Mouse (Mus musculus) right cerebral cortex, postnatal 25 days (tissue): ENCODE results near the gene Pdzd7.
"Not testable (repeated sequence)": the region's sequence is repeated elsewhere in the genome, so short reads cannot be mapped to it uniquely, and the experiment has no call there.

Source experiments
- DNase-seq: peaks from one replicate; pipeline ENCODE4 v3.0.0; 2022

The Pdzd7 gene

GRCm38 (mm10) chr19:45058113-45058839, 12.8 kb upstream of the Pdzd7 start:
- peak; percentile 87 for DNase-seq

DNA sequence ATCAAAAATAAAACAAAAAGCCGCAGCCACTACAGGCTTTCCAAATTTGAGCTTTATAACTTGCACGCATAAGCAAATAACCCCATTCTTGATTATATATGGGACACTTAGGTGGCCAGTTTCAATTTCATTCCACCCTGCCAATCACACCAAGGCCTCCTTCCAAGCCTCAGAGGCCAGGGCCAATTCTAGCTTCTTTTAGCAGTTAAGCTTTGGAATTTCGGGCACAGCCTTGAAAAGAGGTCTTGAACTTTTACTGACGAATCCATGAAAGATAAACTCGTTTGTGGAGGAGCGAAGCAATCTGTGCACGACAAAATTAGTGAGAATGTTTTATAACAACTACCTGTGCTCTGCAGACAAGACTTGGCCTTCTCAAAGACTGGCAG, 12.2 kb upstream of the Pdzd7 start:
- DNase-seq, result no peak

- no peak for DNase-seq
Measured at GRCm38 (mm10) chr19:45056908-45057698, 11.6 kb upstream of the Pdzd7 start.

- DNase-seq, result no peak
Measured at GRCm38 (mm10) chr19:45056364-45056763, 10.8 kb upstream of the Pdzd7 start.

DNA sequence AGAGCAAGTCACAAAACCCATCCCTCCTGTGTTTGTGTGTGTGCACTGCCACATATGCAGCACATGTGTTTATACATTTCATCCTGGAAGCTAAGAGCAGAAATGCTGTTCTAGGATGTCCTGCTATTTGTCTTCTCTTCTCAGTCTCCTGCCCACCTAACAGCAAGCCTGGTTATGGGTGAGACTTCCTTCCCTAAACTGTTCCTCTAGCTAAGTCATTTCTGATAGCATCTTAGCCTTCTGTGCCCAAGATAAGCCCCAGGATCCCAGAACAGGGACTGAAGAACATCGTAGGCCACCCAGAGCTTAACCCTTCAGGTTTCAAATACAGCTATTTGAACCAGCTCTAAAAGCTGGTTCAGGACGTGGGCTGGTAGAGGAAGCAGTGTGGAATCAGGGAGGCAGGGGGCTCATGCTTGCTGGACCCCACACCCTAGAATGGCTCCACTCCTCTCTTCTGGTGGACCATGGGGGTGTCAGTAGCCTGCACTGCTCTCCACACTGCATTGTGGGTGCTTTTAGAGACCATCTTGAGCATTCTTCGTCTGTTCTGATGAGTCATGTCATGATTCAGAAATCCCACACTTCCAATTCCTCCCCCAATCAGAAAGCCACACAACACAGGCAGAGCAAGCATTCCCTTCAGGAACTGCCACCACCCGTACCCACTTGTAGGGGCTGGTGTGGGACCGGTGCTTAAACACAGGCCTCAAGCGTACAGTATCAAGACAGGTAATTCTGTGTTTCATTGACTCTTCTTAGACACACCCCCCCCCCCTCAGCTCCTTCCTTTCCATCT, 9.6 kb upstream of the Pdzd7 start:
- no peak for DNase-seq

DNA sequence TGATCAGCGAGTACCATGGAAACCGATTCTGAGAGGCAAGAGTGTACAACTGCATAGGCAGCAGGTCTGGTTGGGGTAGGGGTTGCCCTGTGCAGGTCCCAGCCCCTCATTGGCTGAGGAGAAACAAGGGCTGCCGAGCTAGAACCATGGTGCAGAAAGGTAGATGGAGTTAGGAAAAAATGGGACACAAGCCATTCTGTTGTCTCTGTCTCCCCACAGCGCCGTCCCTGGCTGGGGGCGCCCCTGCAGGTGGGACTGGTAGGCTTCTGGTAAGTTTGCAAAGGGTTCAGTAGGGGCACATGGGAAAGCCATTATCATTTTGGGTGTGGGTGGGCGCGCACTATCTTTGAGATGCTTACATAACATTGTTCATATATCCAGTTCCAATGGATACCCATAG, 7.9 kb upstream of the Pdzd7 start:
- no peak for DNase-seq

GRCm38 (mm10) chr19:45049523-45049922, 4.0 kb upstream of the Pdzd7 start:
- DNase-seq, result no peak

DNA sequence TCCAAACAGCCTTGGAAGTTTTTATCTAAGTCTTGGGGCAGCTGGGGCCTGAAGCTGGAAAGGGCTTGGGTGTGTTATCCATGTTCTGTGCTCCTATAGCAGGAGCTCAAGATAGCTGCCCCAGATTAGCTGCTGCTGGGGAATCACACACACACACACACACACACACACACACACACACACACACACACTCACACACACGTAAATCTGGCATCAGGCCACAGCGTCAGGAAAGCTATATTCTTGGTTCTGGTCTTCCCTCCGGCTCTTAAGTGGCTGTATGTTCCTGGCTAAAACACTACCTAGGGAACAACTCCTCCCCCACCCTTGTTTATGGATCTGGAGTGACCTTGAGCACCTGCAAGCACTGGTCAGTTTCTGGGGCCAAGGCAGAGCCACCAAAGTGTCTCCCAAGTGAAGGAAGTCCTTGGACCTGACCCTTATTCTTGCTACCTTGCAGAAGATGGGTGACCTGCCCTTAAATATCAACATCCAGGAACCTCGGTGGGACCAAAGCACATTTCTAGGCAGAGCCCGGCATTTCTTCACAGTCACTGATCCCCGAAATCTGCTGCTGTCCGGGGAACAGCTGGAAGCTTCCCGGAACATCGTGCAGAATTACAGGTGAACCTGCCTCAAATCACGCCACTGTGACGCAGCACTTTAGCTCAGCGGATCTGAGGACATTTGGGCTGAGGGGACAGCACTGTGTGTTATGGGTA, 3.3 kb upstream of the Pdzd7 start:
- DNase-seq, result no peak

- DNase-seq, result peak; percentile 88
Measured at GRCm38 (mm10) chr19:45047935-45048643, 2.6 kb upstream of the Pdzd7 start.

- DNase-seq, result peak; percentile 93
Measured at GRCm38 (mm10) chr19:45047417-45047934, 2.0 kb upstream of the Pdzd7 start, which contains the start of gene Sfxn3. Sfxn3 (plus strand) TSS chr19:45047503.

DNA sequence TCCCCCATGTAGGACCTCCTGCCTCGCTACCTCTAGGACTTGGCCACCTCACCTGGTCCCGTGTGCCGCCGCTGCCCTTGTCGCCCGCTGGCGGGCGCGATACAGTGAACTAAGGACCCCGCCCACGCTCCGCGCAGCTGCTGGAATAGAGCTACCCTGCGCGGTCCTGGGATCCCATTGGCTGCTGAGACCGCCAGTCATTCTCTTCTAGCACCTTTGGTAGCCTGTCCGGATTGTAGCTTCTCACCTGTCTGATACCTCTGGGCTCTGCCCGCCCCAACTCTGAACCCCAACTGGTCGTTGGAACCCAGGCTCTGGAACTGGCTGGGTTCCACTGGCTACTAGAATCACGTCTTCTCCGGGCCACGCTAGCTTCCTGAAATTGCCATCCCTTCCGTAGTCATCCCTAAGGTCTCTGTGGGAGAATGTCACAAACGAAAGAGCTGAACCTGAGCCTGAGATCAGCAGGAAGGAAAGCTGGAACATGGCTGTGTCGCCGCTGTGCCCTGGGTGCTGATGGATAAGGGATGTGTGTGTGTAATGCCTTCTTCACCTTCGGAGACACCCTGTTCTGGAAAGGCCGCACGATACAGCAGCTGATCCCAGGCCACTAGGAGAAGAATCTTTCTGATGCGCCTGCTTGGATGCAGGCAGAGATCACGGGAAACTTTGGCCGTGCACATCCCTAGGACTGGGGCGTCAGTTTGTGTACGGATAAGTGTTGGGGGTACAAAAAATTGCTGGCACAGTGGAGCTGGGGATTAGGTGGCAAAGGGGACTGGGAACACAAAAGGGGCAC, 1.2 kb upstream of the Pdzd7 start:
- DNase-seq, result peak; percentile 80

- no peak for DNase-seq
Measured at GRCm38 (mm10) chr19:45045236-45045635, 281 bp downstream of the Pdzd7 start.

DNA sequence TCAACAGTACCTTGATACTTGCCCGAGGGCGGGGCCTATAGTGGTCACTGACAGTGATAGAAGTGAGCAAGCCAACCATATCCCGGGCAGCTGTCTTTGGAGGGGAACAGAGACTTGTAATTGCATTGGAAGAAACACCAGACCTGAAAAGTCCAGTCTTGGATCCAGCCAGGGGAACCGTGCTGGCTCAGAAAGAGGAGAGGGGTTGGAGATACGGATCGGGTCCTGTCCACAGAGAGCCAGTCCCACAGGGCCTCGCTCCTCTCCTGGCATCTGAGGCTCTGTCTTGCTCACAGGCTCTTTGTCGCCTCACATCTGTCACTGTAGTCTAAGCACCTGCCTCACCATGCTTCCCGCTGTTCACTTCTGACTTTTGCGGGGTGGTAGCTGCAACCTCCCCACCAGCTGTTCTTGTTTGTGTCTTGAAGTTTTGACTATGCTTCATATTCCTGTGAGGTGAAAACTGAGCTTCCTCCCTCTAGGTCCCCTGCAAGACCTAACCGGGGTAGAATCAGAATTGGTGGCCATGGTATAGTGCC, 1.1 kb downstream of the Pdzd7 start:
- no peak for DNase-seq

GRCm38 (mm10) chr19:45040214-45040613, 5.3 kb downstream of the Pdzd7 start:
- DNase-seq, result no peak

DNA sequence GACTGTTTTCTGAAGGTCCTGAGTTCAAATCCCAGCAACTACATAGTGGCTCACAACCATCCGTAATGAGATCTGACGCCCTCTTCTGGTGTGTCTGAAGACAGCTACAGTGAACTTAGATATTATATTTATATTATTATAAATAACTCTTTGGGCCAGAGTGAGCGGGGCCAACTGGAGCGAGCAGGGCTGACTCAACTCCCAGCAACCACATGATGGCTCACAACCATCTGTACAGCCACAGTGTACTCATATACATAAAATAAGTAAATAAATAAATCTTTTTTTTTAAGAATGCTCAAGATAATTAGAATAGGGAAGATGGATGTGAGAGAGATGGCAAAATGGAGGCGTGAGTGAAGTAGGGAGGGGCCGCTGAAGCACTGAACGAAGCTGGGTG, 7.3 kb downstream of the Pdzd7 start:
- not testable (repeated sequence) for DNase-seq

DNA sequence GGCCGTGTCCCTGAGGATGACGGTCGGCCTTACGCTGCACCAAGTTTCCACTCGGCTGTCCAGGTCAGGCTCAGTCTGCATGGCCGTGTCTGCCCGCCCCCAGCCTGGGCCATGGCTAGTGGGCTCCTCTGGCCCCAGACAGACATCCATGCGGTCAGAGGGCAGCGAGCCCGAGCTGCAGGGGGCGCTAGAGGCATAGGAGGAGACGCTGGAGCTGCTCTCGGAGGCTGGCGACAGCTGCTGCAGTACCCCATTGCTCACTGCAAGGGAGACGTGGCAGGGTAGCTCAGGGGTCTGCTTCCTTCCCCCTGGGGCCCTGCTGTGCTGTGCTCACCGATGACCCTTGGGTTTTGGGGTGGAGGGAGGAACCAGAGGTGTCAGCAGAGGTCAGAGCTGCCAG, 8.7 kb downstream of the Pdzd7 start:
- DNase-seq, result no peak

DNA sequence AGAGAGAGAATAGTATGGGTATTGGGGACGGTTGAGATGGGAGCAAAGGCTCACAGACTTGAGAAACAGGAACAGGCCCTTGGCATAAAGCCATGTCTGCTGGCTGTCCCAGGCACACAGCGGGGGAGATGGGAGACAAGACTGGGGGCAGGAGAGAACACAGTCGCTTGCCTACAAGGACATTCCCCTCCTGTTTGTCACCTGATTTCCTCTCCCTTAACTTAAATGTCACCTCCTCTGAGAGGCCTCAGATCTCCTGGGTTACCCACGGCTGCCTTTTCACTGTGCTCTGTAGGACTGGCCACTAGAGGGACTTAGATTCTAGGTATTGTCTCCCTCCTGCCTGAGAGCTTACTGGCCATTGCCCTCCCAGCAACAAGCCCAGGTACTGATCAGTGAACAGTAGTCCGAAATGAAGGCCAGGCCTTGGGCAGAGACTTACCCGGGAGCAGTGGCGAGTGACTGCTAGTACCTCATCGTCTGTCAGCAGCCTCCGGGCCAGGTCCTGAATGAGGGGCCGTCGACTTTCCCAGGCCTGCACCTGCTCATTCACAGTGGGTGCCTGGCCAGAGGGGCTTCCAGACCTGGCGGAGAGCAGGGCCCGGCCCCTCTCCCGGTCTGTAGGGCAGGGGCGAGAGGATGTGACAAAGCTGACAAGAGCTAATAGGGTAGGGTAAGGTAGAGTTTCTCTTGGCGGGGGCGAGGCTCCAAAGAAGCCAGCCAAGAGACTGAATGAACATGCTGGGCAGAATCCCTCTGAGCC, 12.8 kb downstream of the Pdzd7 start:
- no peak for DNase-seq

DNA sequence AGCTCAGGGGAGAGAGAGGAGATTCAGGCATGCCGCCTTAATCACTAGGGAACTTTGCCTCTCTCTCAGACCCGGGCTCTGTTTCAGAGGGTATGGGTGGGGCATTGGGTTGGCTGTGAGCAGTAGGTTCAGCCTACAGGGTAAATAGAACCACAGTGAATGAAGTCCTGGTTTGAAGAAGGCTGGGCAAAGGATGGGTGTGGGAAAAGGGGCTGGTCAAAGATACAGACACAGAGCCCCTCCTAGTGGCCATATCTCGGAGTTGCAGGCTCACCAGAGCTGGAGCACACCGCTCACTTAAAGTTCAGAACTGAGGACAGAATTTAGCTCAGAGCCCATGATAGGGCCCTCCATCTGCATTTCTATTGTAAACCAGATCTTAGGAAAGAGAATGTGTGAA, 13.7 kb downstream of the Pdzd7 start:
- peak; percentile 66 for DNase-seq

GRCm38 (mm10) chr19:45030746-45031693, 14.5 kb downstream of the Pdzd7 start:
- peak; percentile 67 for DNase-seq
